Mouse (Mus musculus) small intestine, adult 2 months (tissue): ENCODE measurements around the gene Zmynd8. TPM values are rescaled to one million over a fixed set of nuclear protein-coding genes. Genes with fewer than 3 reads are reported as not detected.

Experiments used
- H3K27ac ChIP-seq: fragments of 200-500 bp; 2 replicates; pipeline ENCODE4 v1.5.1; 2012; ENCODE audit warnings: low read depth, low read length, control low read depth, inconsistent platforms; ENCODE audit not compliant: insufficient read depth
- H3K27me3 ChIP-seq: fragments of 200-500 bp; 2 replicates; pipeline ENCODE4 v1.6.1; 2012; ENCODE audit warnings: mild to moderate bottlenecking, moderate library complexity, low read length, inconsistent platforms; ENCODE audit not compliant: control insufficient read depth, insufficient read depth
- H3K36me3 ChIP-seq: fragments of 200-500 bp; 2 replicates; pipeline ENCODE4 v1.6.1; 2012; ENCODE audit warnings: mild to moderate bottlenecking, low read length, control low read depth, inconsistent platforms; ENCODE audit not compliant: control insufficient read depth, insufficient read depth
- H3K4me1 ChIP-seq: fragments of 200-500 bp; 2 replicates; pipeline ENCODE4 v1.6.1; 2012; ENCODE audit warnings: low read length, inconsistent platforms, mixed read lengths; ENCODE audit not compliant: control insufficient read depth, insufficient read depth, insufficient read length
- H3K4me3 ChIP-seq: fragments of 200-500 bp; 2 replicates; pipeline ENCODE4 v1.5.1; 2012; ENCODE audit warnings: low read depth, mild to moderate bottlenecking, control low read depth, inconsistent platforms, low read length, moderate library complexity
- CTCF ChIP-seq: fragments of 200-500 bp; IDR thresholded peaks from 2 replicates; pipeline ENCODE4 v1.5.1; 2012; ENCODE audit warnings: low read depth, mild to moderate bottlenecking, control low read depth, inconsistent platforms, low read length, moderate library complexity, mixed read lengths; ENCODE audit not compliant: insufficient replicate concordance, insufficient read length; ENCODE audit errors: extremely low read depth
- POLR2A ChIP-seq: fragments of 200-500 bp; IDR thresholded peaks from 2 replicates; pipeline ENCODE4 v1.6.1; 2012; ENCODE audit warnings: low read depth, mild to moderate bottlenecking, control low read depth, inconsistent platforms, low read length, moderate library complexity
- WGBS: fragments of 180-500 bp; shearing (Covaris S2); methylation state at CpG from one replicate; pipeline ENCODE4 v1.1.7; 2018; 5-methylcytosine and 5-hydroxymethylcytosine counted together
- polyA plus RNA-seq: library from polyadenylated mRNA; depleted of rRNA; stranded (reverse); fragments of >200 nt; gene quantifications from 2 replicates; pipeline ENCODE4 v1.2.3, GENCODE M21; 2012

The Zmynd8 gene
- polyA plus RNA-seq, 1 experiment, result 17.4 TPM

- Histone ChIP-seq H3K27ac (no peak overlapping the region), H3K27me3 (no peaks in the 10 kb centered on the region), H3K4me3 (no peak overlapping the region), H3K36me3 (no peaks in the 10 kb centered on the region), H3K4me1 (no peaks in the 10 kb centered on the region)
- TF ChIP-seq POLR2A (no peak), CTCF (no peak)
- 91% methylated on average over 13 of the region's 13 CpGs for WGBS
These were observed 139.3 kb downstream of the Zmynd8 start for GRCm38 (mm10) chr2:165759421-165759985.

- Histone ChIP-seq H3K4me1 (no peaks in the 10 kb centered on the region), H3K27ac (no peak overlapping the region), H3K27me3 (no peaks in the 10 kb centered on the region), H3K36me3 (no peaks in the 10 kb centered on the region), H3K4me3 (no peak overlapping the region)
- 20% methylated on average over 5 of the region's 5 CpGs for WGBS
- no peak for TF ChIP-seq POLR2A
- TF ChIP-seq CTCF, result no peak
These were observed 140.3 kb downstream of the Zmynd8 start for GRCm38 (mm10) chr2:165758534-165758933.

- Histone ChIP-seq H3K27ac (no peak overlapping the region), H3K4me1 (no peaks in the 10 kb centered on the region), H3K4me3 (no peak overlapping the region), H3K27me3 (no peaks in the 10 kb centered on the region), H3K36me3 (no peaks in the 10 kb centered on the region)
- WGBS, result 72% methylated on average over 15 of the region's 15 CpGs
- TF ChIP-seq CTCF (no peak), POLR2A (no peak)
These were observed 141.0 kb downstream of the Zmynd8 start for GRCm38 (mm10) chr2:165757799-165758198.

- 76% methylated on average over 4 of the region's 4 CpGs for WGBS
- TF ChIP-seq CTCF, result no peak
- TF ChIP-seq POLR2A, result no peak
These were observed 146.1 kb downstream of the Zmynd8 start for GRCm38 (mm10) chr2:165752704-165753103.

GRCm38 (mm10) chr2:165751068-165751467 lies 147.7 kb downstream of the Zmynd8 start:
- TF ChIP-seq POLR2A, result no peak
- no peak for TF ChIP-seq CTCF
- no peak overlapping the region for H3K4me3 ChIP-seq
- no peaks in the 10 kb centered on the region for H3K27me3 ChIP-seq
- H3K27ac ChIP-seq, result no peak overlapping the region
- H3K36me3 ChIP-seq, result no peaks in the 10 kb centered on the region
- WGBS, result 45% methylated on average over 7 of the region's 7 CpGs
- H3K4me1 ChIP-seq, result no peaks in the 10 kb centered on the region

More at GRCm38 (mm10) chr2:165752704-165753103, 146.1 kb downstream of the Zmynd8 start:
- H3K4me3 ChIP-seq, result no peak overlapping the region
- H3K36me3 ChIP-seq, result no peaks in the 10 kb centered on the region
- H3K4me1 ChIP-seq, result no peaks in the 10 kb centered on the region
- no peaks in the 10 kb centered on the region for H3K27me3 ChIP-seq
- H3K27ac ChIP-seq, result no peak overlapping the region

- Histone ChIP-seq H3K36me3 (no peaks in the 10 kb centered on the region), H3K4me3 (no peak overlapping the region), H3K4me1 (no peaks in the 10 kb centered on the region), H3K27me3 (no peaks in the 10 kb centered on the region), H3K27ac (no peak overlapping the region)
- WGBS, result 20% methylated on average over 11 of the region's 11 CpGs
- TF ChIP-seq CTCF, result no peak
- no peak for TF ChIP-seq POLR2A
These were observed 150.4 kb downstream of the Zmynd8 start for GRCm38 (mm10) chr2:165748426-165748825.

- H3K36me3 ChIP-seq, result no peaks in the 10 kb centered on the region
- no peak overlapping the region for H3K27ac ChIP-seq
- no peak overlapping the region for H3K4me3 ChIP-seq
- no peaks in the 10 kb centered on the region for H3K27me3 ChIP-seq
- 25% methylated on average over 7 of the region's 7 CpGs for WGBS
- TF ChIP-seq POLR2A, result no peak
- TF ChIP-seq CTCF, result no peak
- H3K4me1 ChIP-seq, result no peaks in the 10 kb centered on the region
These were observed 150.8 kb downstream of the Zmynd8 start for GRCm38 (mm10) chr2:165747975-165748374.

- Histone ChIP-seq H3K36me3 (no peaks in the 10 kb centered on the region), H3K4me3 (no peak overlapping the region), H3K27me3 (no peaks in the 10 kb centered on the region), H3K27ac (no peak overlapping the region), H3K4me1 (no peaks in the 10 kb centered on the region)
- WGBS, result 73% methylated on average over 18 of the region's 18 CpGs
- TF ChIP-seq POLR2A, result no peak
- TF ChIP-seq CTCF, result no peak
These were observed 153.3 kb downstream of the Zmynd8 start for GRCm38 (mm10) chr2:165745306-165746098.
